Mouse (Mus musculus): ENCODE measurements around the gene Aldh1l1. TPM values are rescaled to one million over a fixed set of nuclear protein-coding genes. Genes with fewer than 3 reads are reported as not detected.

Gene Aldh1l1
- polyA plus RNA-seq, 1 experiment = 253 TPM

- TF ChIP-seq CTCF (conservative IDR thresholded peaks at IDR 0.05; ENCODE audit: insufficient read depth, insufficient read length, low read depth, low read length) (no peak), POLR2A (IDR thresholded peaks at IDR 0.05; ENCODE audit: low read depth, low read length) (no peak)
- no peak overlapping the region for H3K4me3 ChIP-seq (ENCODE audit: insufficient read depth, low read depth, low read length)
- DNase-seq = no peak
- WGBS = 86% methylated on average over 7 of the region's 7 CpGs
- H3K27me3 ChIP-seq (replicated peaks; ENCODE audit: control insufficient read depth, insufficient read depth, low read length) = no peaks in the 10 kb centered on the region
- peaks cover 24% of the 10 kb centered on the region for H3K4me1 ChIP-seq (ENCODE audit: control insufficient read depth, insufficient read depth, low read length)
- H3K27ac ChIP-seq (ENCODE audit: insufficient read depth, low read depth, low read length) = 0 out of 2 replicates have a peak overlapping the region, but pooled peaks have one; percentile 4
- peaks cover 5% of the 10 kb centered on the region; the same call in 1 of the 2 replicates for H3K36me3 ChIP-seq (ENCODE audit: control insufficient read depth, insufficient read depth, low read length)
These were observed 70.8 kb downstream of the Aldh1l1 start for GRCm38 (mm10) chr6:90557077-90557476.

GRCm38 (mm10) chr6:90557829-90558693 lies 71.8 kb downstream of the Aldh1l1 start:
- H3K36me3 ChIP-seq (ENCODE audit: control insufficient read depth, insufficient read depth, low read length) = peaks cover 5% of the 10 kb centered on the region; the same call in 1 of the 2 replicates
- 81% methylated on average over 6 of the region's 6 CpGs for WGBS
- H3K27ac ChIP-seq (ENCODE audit: insufficient read depth, low read depth, low read length) = no peak overlapping the region
- TF ChIP-seq POLR2A (IDR thresholded peaks at IDR 0.05; ENCODE audit: low read depth, low read length) (no peak), CTCF (conservative IDR thresholded peaks at IDR 0.05; ENCODE audit: insufficient read depth, insufficient read length, low read depth, low read length) (no peak)
- no peak for DNase-seq
- peaks cover 21% of the 10 kb centered on the region for H3K4me1 ChIP-seq (ENCODE audit: control insufficient read depth, insufficient read depth, low read length)
- no peaks in the 10 kb centered on the region for H3K27me3 ChIP-seq (replicated peaks; ENCODE audit: control insufficient read depth, insufficient read depth, low read length)
- no peak overlapping the region for H3K4me3 ChIP-seq (ENCODE audit: insufficient read depth, low read depth, low read length)

- H3K27me3 ChIP-seq (replicated peaks; ENCODE audit: control insufficient read depth, insufficient read depth, low read length) = no peaks in the 10 kb centered on the region
- H3K4me3 ChIP-seq (ENCODE audit: insufficient read depth, low read depth, low read length) = no peak overlapping the region
- peaks cover 12% of the 10 kb centered on the region for H3K4me1 ChIP-seq (ENCODE audit: control insufficient read depth, insufficient read depth, low read length)
- TF ChIP-seq POLR2A (IDR thresholded peaks at IDR 0.05; ENCODE audit: low read depth, low read length) (no peak), CTCF (conservative IDR thresholded peaks at IDR 0.05; ENCODE audit: insufficient read depth, insufficient read length, low read depth, low read length) (no peak)
- no peak overlapping the region for H3K27ac ChIP-seq (ENCODE audit: insufficient read depth, low read depth, low read length)
- WGBS = 74% methylated on average over 3 of the region's 3 CpGs
- no peak for DNase-seq
- peaks cover 5% of the 10 kb centered on the region; the same call in 1 of the 2 replicates for H3K36me3 ChIP-seq (ENCODE audit: control insufficient read depth, insufficient read depth, low read length)
These were observed 74.3 kb downstream of the Aldh1l1 start for GRCm38 (mm10) chr6:90560390-90561058.

- H3K36me3 ChIP-seq (ENCODE audit: control insufficient read depth, insufficient read depth, low read length) = peaks cover 5% of the 10 kb centered on the region; the same call in 1 of the 2 replicates
- peaks cover 9% of the 10 kb centered on the region for H3K4me1 ChIP-seq (ENCODE audit: control insufficient read depth, insufficient read depth, low read length)
- TF ChIP-seq POLR2A (IDR thresholded peaks at IDR 0.05; ENCODE audit: low read depth, low read length) = no peak
- peak; percentile 27; the same call in 1 of the 2 replicates for TF ChIP-seq CTCF (conservative IDR thresholded peaks at IDR 0.05; ENCODE audit: insufficient read depth, insufficient read length, low read depth, low read length)
- no peak overlapping the region for H3K27ac ChIP-seq (ENCODE audit: insufficient read depth, low read depth, low read length)
- 44% methylated on average over 2 of the region's 2 CpGs for WGBS
- H3K4me3 ChIP-seq (ENCODE audit: insufficient read depth, low read depth, low read length) = no peak overlapping the region
- peak; percentile 33 for DNase-seq
- H3K27me3 ChIP-seq (replicated peaks; ENCODE audit: control insufficient read depth, insufficient read depth, low read length) = no peaks in the 10 kb centered on the region
These were observed 75.1 kb downstream of the Aldh1l1 start for GRCm38 (mm10) chr6:90561234-90561781.

GRCm38 (mm10) chr6:90564240-90564639 lies 78.0 kb downstream of the Aldh1l1 start:
- Histone ChIP-seq H3K27me3 (replicated peaks; ENCODE audit: control insufficient read depth, insufficient read depth, low read length) (no peaks in the 10 kb centered on the region), H3K27ac (ENCODE audit: insufficient read depth, low read depth, low read length) (no peak overlapping the region), H3K4me1 (ENCODE audit: control insufficient read depth, insufficient read depth, low read length) (no peaks in the 10 kb centered on the region; the same call in 1 of the 2 replicates), H3K36me3 (ENCODE audit: control insufficient read depth, insufficient read depth, low read length) (peaks cover 3% of the 10 kb centered on the region; the same call in 1 of the 2 replicates), H3K4me3 (ENCODE audit: insufficient read depth, low read depth, low read length) (no peak overlapping the region)
- TF ChIP-seq CTCF (conservative IDR thresholded peaks at IDR 0.05; ENCODE audit: insufficient read depth, insufficient read length, low read depth, low read length) = no peak
- TF ChIP-seq POLR2A (IDR thresholded peaks at IDR 0.05; ENCODE audit: low read depth, low read length) = no peak
- DNase-seq = no peak
- WGBS = 86% methylated on average over 9 of the region's 9 CpGs

- WGBS = 52% methylated on average over 13 of the region's 13 CpGs
- no peak for TF ChIP-seq CTCF (conservative IDR thresholded peaks at IDR 0.05; ENCODE audit: insufficient read depth, insufficient read length, low read depth, low read length)
- no peak for TF ChIP-seq POLR2A (IDR thresholded peaks at IDR 0.05; ENCODE audit: low read depth, low read length)
These were observed 79.4 kb downstream of the Aldh1l1 start for GRCm38 (mm10) chr6:90565357-90566215.

More at GRCm38 (mm10) chr6:90565357-90566215, 79.4 kb downstream of the Aldh1l1 start:
- Histone ChIP-seq H3K27me3 (replicated peaks; ENCODE audit: control insufficient read depth, insufficient read depth, low read length) (no peaks in the 10 kb centered on the region), H3K4me3 (ENCODE audit: insufficient read depth, low read depth, low read length) (no peak overlapping the region), H3K27ac (ENCODE audit: insufficient read depth, low read depth, low read length) (no peak overlapping the region), H3K4me1 (ENCODE audit: control insufficient read depth, insufficient read depth, low read length) (peaks cover 6% of the 10 kb centered on the region), H3K36me3 (ENCODE audit: control insufficient read depth, insufficient read depth, low read length) (no peaks in the 10 kb centered on the region; the same call in 1 of the 2 replicates)
- DNase-seq = no peak

Measured in kidney, adult 2 months (tissue).